Mouse (Mus musculus) CH12.LX (cell line): ENCODE results near the gene Btbd17. TPM values are rescaled to one million over a fixed set of nuclear protein-coding genes. Genes with fewer than 3 reads are reported as not detected.

Source experiments
- DNase-seq: peaks from one replicate; pipeline ENCODE4 v3.0.0-alpha.2; 2013; ENCODE audit errors: extremely low read depth
- H3K27ac ChIP-seq: 2 replicates; pipeline ENCODE4 v1.5.1; 2012; ENCODE audit warnings: low read depth, mild to moderate bottlenecking, control low read depth, moderate library complexity; ENCODE audit not compliant: insufficient read depth
- H3K27me3 ChIP-seq: replicated peaks from 2 replicates; pipeline ENCODE3; 2012; ENCODE audit warnings: inconsistent platforms
- H3K36me3 ChIP-seq, 2 experiments: replicated peaks in 1 of 2; 2 replicates each; pipeline versions ENCODE3 to v1.6.1; 2012; ENCODE audit warnings: inconsistent platforms in 1 of 2, low read length in 1 of 2, mild to moderate bottlenecking in 1 of 2, mixed read lengths in 1 of 2, moderate library complexity in 1 of 2; ENCODE audit not compliant: control insufficient read depth in 1 of 2, insufficient read depth in 1 of 2
- H3K4me1 ChIP-seq, 2 experiments: 2 replicates each; pipeline ENCODE4 v1.6.1; 2012; ENCODE audit warnings: inconsistent platforms in 1 of 2, moderate library complexity in 1 of 2; ENCODE audit not compliant: insufficient read depth in 2 of 2, control insufficient read depth in 1 of 2
- H3K4me2 ChIP-seq: 2 replicates; pipeline ENCODE4 v1.6.1; 2012; ENCODE audit warnings: low read depth, mild to moderate bottlenecking, control low read depth; ENCODE audit not compliant: poor library complexity, insufficient read depth, severe bottlenecking
- H3K4me3 ChIP-seq, 3 experiments: fragments of 150-350 bp in 1 of 3; sonication (generic) in 1 of 3; replicated peaks in 1 of 3; 2 replicates each; pipeline versions ENCODE3 to v1.5.1; 2011 to 2012; ENCODE audit warnings: low read depth in 2 of 3, low read length in 2 of 3, mild to moderate bottlenecking in 2 of 3, moderate library complexity in 2 of 3, control low read depth in 1 of 3, improper control_type of control experiment in 1 of 3, inconsistent platforms in 1 of 3, mixed read lengths in 1 of 3; ENCODE audit not compliant: poor library complexity in 1 of 3
- H3K79me2 ChIP-seq: replicated peaks from 2 replicates; pipeline ENCODE4 v1.6.1; 2012; ENCODE audit warnings: mild to moderate bottlenecking, moderate library complexity; ENCODE audit not compliant: control insufficient read depth, poor library complexity, insufficient read depth, severe bottlenecking; ENCODE audit errors: extremely low read depth
- H3K9ac ChIP-seq: 2 replicates; pipeline ENCODE4 v1.6.1; 2012; ENCODE audit warnings: low read depth, mild to moderate bottlenecking, control low read depth, moderate library complexity; ENCODE audit not compliant: insufficient read depth
- H3K9me3 ChIP-seq: replicated peaks from 2 replicates; pipeline ENCODE3; 2012; ENCODE audit warnings: low read length, inconsistent platforms, mixed read lengths
- CHD2 ChIP-seq: IDR thresholded peaks from 2 replicates; pipeline ENCODE4 v1.6.1; 2011; ENCODE audit warnings: low read length, improper control_type of control experiment
- ELF1 ChIP-seq: IDR thresholded peaks from 2 replicates; pipeline ENCODE4 v1.6.1; 2014; ENCODE audit warnings: low read depth, mild to moderate bottlenecking, inconsistent platforms, low read length, improper control_type of control experiment
- EP300 ChIP-seq: IDR thresholded peaks from 2 replicates; pipeline ENCODE4 v1.6.1; 2011; ENCODE audit warnings: low read length, improper control_type of control experiment
- ETS1 ChIP-seq: conservative IDR thresholded peaks from 2 replicates; pipeline ENCODE4 v1.6.1; 2012; ENCODE audit warnings: low read depth, mild to moderate bottlenecking, inconsistent platforms, low read length, improper control_type of control experiment, moderate library complexity
- GABPA ChIP-seq: IDR thresholded peaks from 2 replicates; pipeline ENCODE4 v1.6.1; 2012; ENCODE audit warnings: low read depth, low read length, improper control_type of control experiment, inconsistent platforms; ENCODE audit not compliant: insufficient replicate concordance
- HCFC1 ChIP-seq: IDR thresholded peaks from 2 replicates; pipeline ENCODE4 v1.6.1; 2012; ENCODE audit warnings: low read depth, mild to moderate bottlenecking, inconsistent platforms, low read length, improper control_type of control experiment
- JUND ChIP-seq: conservative IDR thresholded peaks from 2 replicates; pipeline ENCODE4 v1.6.1; 2011; ENCODE audit warnings: low read depth, low read length, improper control_type of control experiment
- MAFK ChIP-seq: IDR thresholded peaks from 2 replicates; pipeline ENCODE4 v1.6.1; 2011; ENCODE audit warnings: low read length, improper control_type of control experiment; ENCODE audit not compliant: insufficient replicate concordance
- MAZ ChIP-seq: IDR thresholded peaks from 2 replicates; pipeline ENCODE4 v1.6.1; 2012; ENCODE audit warnings: low read depth, mild to moderate bottlenecking, inconsistent platforms, low read length, improper control_type of control experiment, moderate library complexity
- MEF2A ChIP-seq: IDR thresholded peaks from 2 replicates; pipeline ENCODE4 v1.6.1; 2014; ENCODE audit warnings: low read depth, mild to moderate bottlenecking, inconsistent platforms, low read length, improper control_type of control experiment, borderline replicate concordance
- MXI1 ChIP-seq: IDR thresholded peaks from 2 replicates; pipeline ENCODE4 v1.6.1; 2011; ENCODE audit warnings: mild to moderate bottlenecking, low read depth, low read length, improper control_type of control experiment
- MYC ChIP-seq: IDR thresholded peaks from 2 replicates; pipeline ENCODE4 v1.6.1; 2011; ENCODE audit warnings: low read depth, mild to moderate bottlenecking, improper control_type of control experiment, low read length
- NRF1 ChIP-seq: IDR thresholded peaks from 2 replicates; pipeline ENCODE4 v1.6.1; 2014; ENCODE audit warnings: low read depth, mild to moderate bottlenecking, inconsistent platforms, low read length, improper control_type of control experiment, moderate library complexity
- PAX5 ChIP-seq: IDR thresholded peaks from 2 replicates; pipeline ENCODE4 v1.6.1; 2012; ENCODE audit warnings: low read length, inconsistent platforms, mixed read lengths
- RCOR1 ChIP-seq: conservative IDR thresholded peaks from 2 replicates; pipeline ENCODE4 v1.6.1; 2012; ENCODE audit warnings: low read depth, mild to moderate bottlenecking, inconsistent platforms, low read length, improper control_type of control experiment
- SMC3 ChIP-seq: IDR thresholded peaks from 2 replicates; pipeline ENCODE4 v1.6.1; 2011; ENCODE audit warnings: low read depth, low read length, improper control_type of control experiment
- TBP ChIP-seq: conservative IDR thresholded peaks from 2 replicates; pipeline ENCODE4 v1.6.1; 2011; ENCODE audit warnings: low read depth, low read length, improper control_type of control experiment
- UBTF ChIP-seq: IDR thresholded peaks from 2 replicates; pipeline ENCODE4 v1.6.1; 2012; ENCODE audit warnings: low read depth, mild to moderate bottlenecking, inconsistent platforms, low read length, improper control_type of control experiment, moderate library complexity
- USF1 ChIP-seq: IDR thresholded peaks from 2 replicates; pipeline ENCODE4 v1.6.1; 2014; ENCODE audit warnings: low read depth, mild to moderate bottlenecking, inconsistent platforms, low read length, improper control_type of control experiment
- ZC3H11A ChIP-seq: IDR thresholded peaks from 2 replicates; pipeline ENCODE4 v1.6.1; 2012; ENCODE audit warnings: low read depth, mild to moderate bottlenecking, inconsistent platforms, low read length, improper control_type of control experiment
- ZMIZ1 ChIP-seq: IDR thresholded peaks from 2 replicates; pipeline ENCODE4 v1.6.1; 2012; ENCODE audit warnings: low read depth, mild to moderate bottlenecking, inconsistent platforms, low read length, improper control_type of control experiment
- ZNF384 ChIP-seq: IDR thresholded peaks from 2 replicates; pipeline ENCODE4 v1.6.1; 2012; ENCODE audit warnings: low read depth, low read length, improper control_type of control experiment, inconsistent platforms
- dilution Hi-C: fragments of 300-500 bp; cut with MboI; formaldehyde crosslinking; loops from 2 replicates; pipeline ENCODE4 v1.14.3; 2020; ENCODE audit warnings: low sequenced_read_pairs; ENCODE audit not compliant: extremely low pct_unique_long_range_greater_than_20kb, extremely low pct_ligation_motif_present
- in situ Hi-C: fragments of 300-500 bp; cut with MboI; formaldehyde crosslinking; loops from 3 replicates; pipeline ENCODE4 v1.14.3; 2019; ENCODE audit warnings: low sequenced_read_pairs, low pct_ligation_motif_present, low pct_unique_long_range_greater_than_20kb, mixed read lengths
- polyA plus RNA-seq: library from polyadenylated mRNA; unstranded; fragments of >175 nt; gene quantifications from 2 replicates; pipeline ENCODE4 v1.2.1, GENCODE M21; 2012; ENCODE audit warnings: low read depth; ENCODE audit not compliant: insufficient read length
- total RNA-seq, 2 experiments: library from RNA; depleted of rRNA; stranded (reverse); fragments of 300-350 nt in 1 of 2; fragments of >200 nt in 1 of 2; gene quantifications; 2 replicates each; pipeline ENCODE4 v1.2.3; 2012 to 2014

Btbd17 gene
- total and polyA plus RNA-seq, 3 experiments: not detected

DNA sequence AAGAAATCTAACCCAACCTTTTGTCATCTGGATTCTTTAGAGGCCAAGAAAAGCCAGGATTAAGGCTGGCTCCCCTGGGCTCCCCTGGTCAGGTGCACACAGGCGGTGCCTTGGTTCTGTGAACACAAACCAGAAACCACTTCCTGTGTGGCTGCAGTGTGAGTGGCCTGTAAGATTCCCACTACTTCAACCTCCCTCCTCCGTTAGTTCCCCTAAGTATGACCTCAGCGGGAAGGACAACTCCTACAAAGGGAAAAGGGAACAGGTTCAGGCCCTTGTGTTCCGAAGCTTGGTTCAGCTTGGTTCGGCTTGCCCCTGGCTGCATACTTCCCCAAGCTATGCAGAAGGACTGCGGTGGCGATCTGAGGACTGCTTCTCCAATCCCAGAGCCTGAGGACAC is 22.4 kb upstream of the Btbd17 start:
- Histone ChIP-seq H3K4me1 (peaks cover 9 to 34% of the 10 kb centered on the region in 2 experiments; a peak in 3 of 4 replicates), H3K79me2 (no peaks in the 10 kb centered on the region), H3K36me3 (peaks cover 0 to 2% of the 10 kb centered on the region in 2 experiments), H3K4me3 (no peak overlapping the region), H3K9me3 (no peaks in the 10 kb centered on the region), H3K27me3 (peaks cover 7% of the 10 kb centered on the region), H3K4me2 (no peak overlapping the region), H3K9ac (no peak overlapping the region), H3K27ac (no peak overlapping the region)
- DNase-seq: no peak
- TF ChIP-seq JUND (no peak), ELF1 (no peak), ZNF384 (no peak), UBTF (no peak), MXI1 (no peak), PAX5 (no peak), MYC (no peak)
- in situ Hi-C loops (loop anchor here (5.0 kb wide), 1 partner anchor 59 kb away; no protein-coding TSS in a partner anchor), dilution Hi-C loops (no loop called here)

- in situ Hi-C loops: loop anchor here (5.0 kb wide), 1 partner anchor 60 kb away; no protein-coding TSS in a partner anchor
- no peak for DNase-seq
- Histone ChIP-seq H3K27ac (no peak overlapping the region), H3K9ac (no peak overlapping the region), H3K27me3 (peaks cover 10% of the 10 kb centered on the region), H3K4me2 (no peak overlapping the region), H3K9me3 (no peaks in the 10 kb centered on the region), H3K4me3 (peak overlapping the region in 1 of 3 experiments; percentile 11), H3K79me2 (no peaks in the 10 kb centered on the region), H3K36me3 (peaks cover 0 to 2% of the 10 kb centered on the region in 2 experiments), H3K4me1 (peaks cover 9 to 31% of the 10 kb centered on the region in 2 experiments; a peak in 3 of 4 replicates)
- TF ChIP-seq MAZ (no peak), NRF1 (no peak), RCOR1 (no peak), ZC3H11A (no peak), ZMIZ1 (no peak), TBP (no peak), EP300 (no peak), CHD2 (no peak), USF1 (no peak), MYC (no peak), MEF2A (no peak), SMC3 (no peak), HCFC1 (no peak), GABPA (no peak), ETS1 (no peak), MAFK (no peak), UBTF (no peak), ELF1 (no peak)
- dilution Hi-C loops: no loop called here
Measured at GRCm38 (mm10) chr11:114816934-114817333, 21.2 kb upstream of the Btbd17 start.
